Mouse (Mus musculus): ENCODE measurements around the gene Tmem245. TPM values are rescaled to one million over a fixed set of nuclear protein-coding genes. Genes with fewer than 3 reads are reported as not detected.

Tmem245 gene
- polyA plus RNA-seq, 1 experiment from 2014 or later = 12.6 TPM

GRCm38 (mm10) chr4:56965586-56966179 is 18.4 kb upstream of the Tmem245 start:
- no peaks in the 10 kb centered on the region for H3K27me3 ChIP-seq (replicated peaks; ENCODE audit: insufficient read depth, low read length)
- ATAC-seq (no peak), DNase-seq (ENCODE audit: low spot score) (peak; percentile 44)
- H3K9me3 ChIP-seq (ENCODE audit: low read length) = no peaks in the 10 kb centered on the region
- H3K27ac ChIP-seq (ENCODE audit: low read length) = no peak overlapping the region
- no peak overlapping the region for H3K4me3 ChIP-seq (ENCODE audit: low read depth, low read length)
- WGBS = 45% methylated on average over 7 of the region's 7 CpGs
- TF ChIP-seq CTCF (IDR thresholded peaks at IDR 0.05) (no peak), EP300 (IDR thresholded peaks at IDR 0.05) (no peak)
- no peak overlapping the region for H3K4me2 ChIP-seq (replicated peaks; ENCODE audit: low read depth, low read length)
- no peak overlapping the region for H3K9ac ChIP-seq (replicated peaks; ENCODE audit: low read depth)
- H3K4me1 ChIP-seq (ENCODE audit: insufficient read depth, low read depth, low read length) = no peaks in the 10 kb centered on the region
- H3K36me3 ChIP-seq (ENCODE audit: insufficient read depth, low read length) = no peaks in the 10 kb centered on the region

DNA sequence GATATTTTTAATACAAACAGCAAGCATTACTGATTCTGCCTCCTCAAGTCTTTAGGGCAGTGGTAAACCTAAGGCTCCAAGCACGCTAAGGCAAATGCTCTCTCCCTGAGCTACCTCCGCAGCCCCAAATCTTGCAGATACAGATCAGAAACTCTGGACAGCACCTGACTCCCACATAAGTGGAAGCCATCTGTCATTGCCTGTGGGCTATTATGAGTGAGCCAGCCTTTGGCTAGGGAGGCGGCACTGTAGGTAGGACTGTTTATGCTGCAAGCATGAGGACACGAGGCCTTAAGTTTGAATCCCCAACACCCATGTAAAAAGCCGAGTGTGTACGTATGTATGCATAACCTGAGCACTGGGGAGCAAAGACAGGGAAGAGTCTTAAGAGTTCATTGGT is 16.4 kb upstream of the Tmem245 start:
- no peak for DNase-seq (ENCODE audit: low spot score)
- H3K36me3 ChIP-seq (ENCODE audit: insufficient read depth, low read length) = no peaks in the 10 kb centered on the region
- H3K9ac ChIP-seq (replicated peaks; ENCODE audit: low read depth) = no peak overlapping the region
- no peak overlapping the region for H3K4me3 ChIP-seq (ENCODE audit: low read depth, low read length)
- ATAC-seq = no peak
- no peaks in the 10 kb centered on the region for H3K9me3 ChIP-seq (ENCODE audit: low read length)
- no peak overlapping the region for H3K4me2 ChIP-seq (replicated peaks; ENCODE audit: low read depth, low read length)
- no peak overlapping the region for H3K27ac ChIP-seq (ENCODE audit: low read length)
- H3K4me1 ChIP-seq (ENCODE audit: insufficient read depth, low read depth, low read length) = no peaks in the 10 kb centered on the region
- TF ChIP-seq EP300 (IDR thresholded peaks at IDR 0.05) (no peak), CTCF (IDR thresholded peaks at IDR 0.05) (no peak)
- no peaks in the 10 kb centered on the region for H3K27me3 ChIP-seq (replicated peaks; ENCODE audit: insufficient read depth, low read length)
- 87% methylated on average over 6 of the region's 6 CpGs for WGBS

GRCm38 (mm10) chr4:56961320-56961925 is 14.2 kb upstream of the Tmem245 start:
- Histone ChIP-seq H3K9ac (replicated peaks; ENCODE audit: low read depth) (no peak overlapping the region), H3K27me3 (replicated peaks; ENCODE audit: insufficient read depth, low read length) (no peaks in the 10 kb centered on the region), H3K4me2 (replicated peaks; ENCODE audit: low read depth, low read length) (no peak overlapping the region), H3K9me3 (ENCODE audit: low read length) (no peaks in the 10 kb centered on the region), H3K27ac (ENCODE audit: low read length) (no peak overlapping the region), H3K4me1 (ENCODE audit: insufficient read depth, low read depth, low read length) (no peaks in the 10 kb centered on the region), H3K4me3 (ENCODE audit: low read depth, low read length) (no peak overlapping the region), H3K36me3 (ENCODE audit: insufficient read depth, low read length) (no peaks in the 10 kb centered on the region)
- ATAC-seq (no peak), DNase-seq (ENCODE audit: low spot score) (no peak)
- TF ChIP-seq CTCF (IDR thresholded peaks at IDR 0.05) = no peak
- TF ChIP-seq EP300 (IDR thresholded peaks at IDR 0.05) = no peak
- WGBS = 61% methylated on average over 12 of the region's 12 CpGs

DNA sequence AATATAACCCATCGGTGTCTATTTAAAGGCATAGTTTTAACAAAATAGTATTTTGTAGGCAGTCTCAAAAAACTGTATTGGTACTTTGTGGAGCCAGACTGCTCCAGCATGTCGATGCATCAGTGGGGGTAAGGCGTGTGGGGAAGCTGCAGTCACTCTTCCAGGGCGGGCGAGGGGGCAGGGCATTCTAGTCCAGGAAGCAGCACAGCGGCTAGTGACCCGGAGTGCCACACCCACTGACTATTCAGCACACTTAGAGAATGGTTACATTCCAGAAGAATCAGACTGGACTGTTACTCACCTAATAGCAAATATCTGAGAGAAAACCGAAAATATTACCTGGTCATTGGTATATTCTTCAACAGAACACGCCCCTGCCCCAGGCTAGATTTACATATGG is 10.3 kb upstream of the Tmem245 start:
- peak; percentile 57 for ATAC-seq

DNA sequence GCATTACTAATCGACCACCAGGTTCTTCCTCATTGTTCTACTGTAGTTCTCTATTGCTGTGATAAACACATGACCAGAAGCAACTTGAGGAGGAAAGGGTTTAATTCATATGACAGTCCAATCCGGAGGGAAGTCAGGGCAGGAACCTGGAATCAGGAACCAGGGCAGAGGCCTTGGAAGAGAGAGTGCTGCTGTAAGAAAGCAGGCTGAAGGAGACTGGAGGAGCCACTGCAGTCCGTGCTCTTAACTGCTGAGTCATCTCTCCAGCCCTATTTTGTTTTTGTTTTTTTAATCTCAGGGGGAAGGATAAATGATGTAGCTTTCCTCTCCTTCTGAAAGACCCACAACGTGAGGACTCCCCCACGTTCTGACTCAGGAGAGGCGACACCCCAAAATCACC is 6.0 kb upstream of the Tmem245 start:
- Histone ChIP-seq H3K9me3 (ENCODE audit: low read length) (no peaks in the 10 kb centered on the region), H3K27ac (ENCODE audit: low read length) (no peak overlapping the region), H3K27me3 (replicated peaks; ENCODE audit: insufficient read depth, low read length) (no peaks in the 10 kb centered on the region), H3K4me2 (replicated peaks; ENCODE audit: low read depth, low read length) (no peak overlapping the region), H3K4me3 (ENCODE audit: low read depth, low read length) (no peak overlapping the region), H3K36me3 (ENCODE audit: insufficient read depth, low read length) (no peaks in the 10 kb centered on the region), H3K9ac (replicated peaks; ENCODE audit: low read depth) (no peak overlapping the region), H3K4me1 (ENCODE audit: insufficient read depth, low read depth, low read length) (no peaks in the 10 kb centered on the region)
- TF ChIP-seq EP300 (IDR thresholded peaks at IDR 0.05) (no peak), CTCF (IDR thresholded peaks at IDR 0.05) (no peak)
- WGBS = 50% methylated on average over 6 of the region's 6 CpGs
- DNase-seq (ENCODE audit: low spot score) (no peak), ATAC-seq (no peak)

More for the DNA sequence above, 10.3 kb upstream of the Tmem245 start:
- Histone ChIP-seq H3K9ac (replicated peaks; ENCODE audit: low read depth) (no peak overlapping the region), H3K27me3 (replicated peaks; ENCODE audit: insufficient read depth, low read length) (no peaks in the 10 kb centered on the region), H3K36me3 (ENCODE audit: insufficient read depth, low read length) (no peaks in the 10 kb centered on the region), H3K4me3 (ENCODE audit: low read depth, low read length) (no peak overlapping the region), H3K4me1 (ENCODE audit: insufficient read depth, low read depth, low read length) (no peaks in the 10 kb centered on the region), H3K9me3 (ENCODE audit: low read length) (no peaks in the 10 kb centered on the region), H3K4me2 (replicated peaks; ENCODE audit: low read depth, low read length) (no peak overlapping the region), H3K27ac (ENCODE audit: low read length) (no peak overlapping the region)
- peak; percentile 57 for DNase-seq (ENCODE audit: low spot score)
- TF ChIP-seq EP300 (IDR thresholded peaks at IDR 0.05) = no peak
- TF ChIP-seq CTCF (IDR thresholded peaks at IDR 0.05) = no peak
- 35% methylated on average over 9 of the region's 9 CpGs for WGBS

- no peak overlapping the region for H3K9ac ChIP-seq (replicated peaks; ENCODE audit: low read depth)
- H3K27me3 ChIP-seq (replicated peaks; ENCODE audit: insufficient read depth, low read length) = no peaks in the 10 kb centered on the region
- H3K36me3 ChIP-seq (ENCODE audit: insufficient read depth, low read length) = no peaks in the 10 kb centered on the region
- WGBS = 86% methylated on average over 3 of the region's 3 CpGs
- no peak overlapping the region for H3K4me3 ChIP-seq (ENCODE audit: low read depth, low read length)
- no peak overlapping the region for H3K4me2 ChIP-seq (replicated peaks; ENCODE audit: low read depth, low read length)
- no peak for DNase-seq (ENCODE audit: low spot score)
- ATAC-seq = no peak
- TF ChIP-seq EP300 (IDR thresholded peaks at IDR 0.05) (no peak), CTCF (IDR thresholded peaks at IDR 0.05) (no peak)
- H3K4me1 ChIP-seq (ENCODE audit: insufficient read depth, low read depth, low read length) = no peaks in the 10 kb centered on the region
- no peak overlapping the region for H3K27ac ChIP-seq (ENCODE audit: low read length)
- H3K9me3 ChIP-seq (ENCODE audit: low read length) = no peaks in the 10 kb centered on the region
Observed at GRCm38 (mm10) chr4:56951701-56952100, 4.5 kb upstream of the Tmem245 start.

All from lung, postnatal 0 days (tissue).